Mouse (Mus musculus): ENCODE data around the gene Ap1s3. TPM values are rescaled to one million over a fixed set of nuclear protein-coding genes. Genes with fewer than 3 reads are reported as not detected.

The Ap1s3 gene
- polyA plus RNA-seq, 1 experiment from 2014 or later, result 0.91 TPM

DNA sequence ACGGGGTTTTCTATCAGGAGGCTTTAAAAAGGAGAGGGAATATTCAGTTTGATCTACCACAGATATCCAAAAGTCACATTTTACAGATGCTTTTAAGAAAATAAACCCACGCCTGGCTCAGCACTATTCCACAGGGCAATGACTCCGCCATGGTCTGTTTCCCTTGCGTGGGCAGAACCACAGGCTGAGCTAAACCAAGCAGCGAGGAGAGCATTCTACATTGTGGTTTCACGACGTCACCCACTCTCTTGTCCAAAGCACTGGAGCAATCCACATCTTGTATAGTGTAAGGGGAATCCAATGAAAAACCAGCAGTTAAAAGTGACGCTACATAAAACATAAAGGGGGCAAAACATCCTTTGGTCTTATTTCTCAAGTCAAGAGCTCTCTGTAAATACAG, 31.7 kb upstream of the Ap1s3 start:
- Histone ChIP-seq H3K4me2 (replicated peaks; ENCODE audit: low read depth, low read length) (no peak overlapping the region), H3K4me1 (ENCODE audit: insufficient read depth, low read length) (no peaks in the 10 kb centered on the region), H3K36me3 (ENCODE audit: insufficient read depth, low read length) (peaks cover 23% of the 10 kb centered on the region; the same call in 1 of the 2 replicates), H3K27me3 (ENCODE audit: insufficient read depth, low read length) (no peaks in the 10 kb centered on the region), H3K9me3 (ENCODE audit: low read length) (no peaks in the 10 kb centered on the region), H3K4me3 (ENCODE audit: low read length) (no peak overlapping the region), H3K9ac (replicated peaks; ENCODE audit: low read length) (no peak overlapping the region), H3K27ac (ENCODE audit: low read length) (no peak overlapping the region)
- WGBS, result 55% methylated on average over 8 of the region's 8 CpGs
- ATAC-seq (ENCODE audit: low FRiP score, low TSS enrichment), result peak; percentile 81; the same call in 1 of the 2 replicates

DNA sequence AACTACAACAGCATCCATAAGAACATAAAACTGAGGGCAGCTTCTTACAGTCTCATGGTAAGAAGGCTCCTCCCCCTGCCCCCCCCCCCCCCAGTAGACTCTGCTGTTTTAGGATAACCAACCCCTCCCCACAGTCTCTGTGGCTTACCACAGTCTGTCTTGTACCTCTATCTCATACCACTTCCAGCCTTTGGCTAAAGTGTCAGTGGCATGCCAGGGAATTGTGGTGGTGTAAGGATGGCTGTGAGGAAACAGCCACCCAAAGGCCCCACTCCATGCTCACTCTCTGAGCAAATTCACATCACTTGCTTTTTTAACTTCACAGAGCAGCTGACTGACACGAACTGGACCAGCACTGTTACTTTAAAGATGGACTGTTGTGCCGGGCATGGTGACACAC, 26.7 kb upstream of the Ap1s3 start:
- Histone ChIP-seq H3K4me2 (replicated peaks; ENCODE audit: low read depth, low read length) (no peak overlapping the region), H3K36me3 (ENCODE audit: insufficient read depth, low read length) (no peaks in the 10 kb centered on the region), H3K27me3 (ENCODE audit: insufficient read depth, low read length) (no peaks in the 10 kb centered on the region), H3K9me3 (ENCODE audit: low read length) (no peaks in the 10 kb centered on the region), H3K4me1 (ENCODE audit: insufficient read depth, low read length) (peaks cover 10% of the 10 kb centered on the region; the same call in 1 of the 2 replicates), H3K4me3 (ENCODE audit: low read length) (no peak overlapping the region), H3K27ac (ENCODE audit: low read length) (no peak overlapping the region), H3K9ac (replicated peaks; ENCODE audit: low read length) (no peak overlapping the region)
- WGBS, result 93% methylated on average over 2 of the region's 2 CpGs
- no peak for ATAC-seq (ENCODE audit: low FRiP score, low TSS enrichment)

DNA sequence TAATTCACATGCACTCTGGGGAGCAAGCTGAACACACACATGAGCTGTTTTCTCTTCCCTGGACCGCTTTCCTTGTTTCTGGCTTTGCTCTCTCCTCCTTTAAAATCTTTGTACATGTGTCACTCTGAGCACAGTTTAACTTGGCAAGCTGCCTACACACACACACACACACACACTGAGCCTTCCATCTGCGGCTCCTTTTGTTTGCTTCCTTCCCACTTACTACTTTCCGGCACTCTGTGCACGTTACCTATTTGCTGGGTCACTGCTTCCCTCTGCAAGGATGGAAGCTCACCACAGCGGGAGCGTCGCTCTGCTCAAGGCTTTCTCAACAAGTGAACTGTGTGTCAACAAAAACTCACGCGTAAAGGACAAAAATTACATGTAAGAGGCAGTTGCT, 25.6 kb upstream of the Ap1s3 start:
- no peaks in the 10 kb centered on the region for H3K9me3 ChIP-seq (ENCODE audit: low read length)
- H3K36me3 ChIP-seq (ENCODE audit: insufficient read depth, low read length), result no peaks in the 10 kb centered on the region
- ATAC-seq (ENCODE audit: low FRiP score, low TSS enrichment), result peak; percentile 87
- no peaks in the 10 kb centered on the region for H3K27me3 ChIP-seq (ENCODE audit: insufficient read depth, low read length)
- H3K27ac ChIP-seq (ENCODE audit: low read length), result no peak overlapping the region
- H3K4me1 ChIP-seq (ENCODE audit: insufficient read depth, low read length), result peaks cover 10% of the 10 kb centered on the region; the same call in 1 of the 2 replicates
- 18% methylated on average over 9 of the region's 9 CpGs for WGBS
- H3K9ac ChIP-seq (replicated peaks; ENCODE audit: low read length), result no peak overlapping the region
- no peak overlapping the region for H3K4me3 ChIP-seq (ENCODE audit: low read length)
- H3K4me2 ChIP-seq (replicated peaks; ENCODE audit: low read depth, low read length), result no peak overlapping the region

DNA sequence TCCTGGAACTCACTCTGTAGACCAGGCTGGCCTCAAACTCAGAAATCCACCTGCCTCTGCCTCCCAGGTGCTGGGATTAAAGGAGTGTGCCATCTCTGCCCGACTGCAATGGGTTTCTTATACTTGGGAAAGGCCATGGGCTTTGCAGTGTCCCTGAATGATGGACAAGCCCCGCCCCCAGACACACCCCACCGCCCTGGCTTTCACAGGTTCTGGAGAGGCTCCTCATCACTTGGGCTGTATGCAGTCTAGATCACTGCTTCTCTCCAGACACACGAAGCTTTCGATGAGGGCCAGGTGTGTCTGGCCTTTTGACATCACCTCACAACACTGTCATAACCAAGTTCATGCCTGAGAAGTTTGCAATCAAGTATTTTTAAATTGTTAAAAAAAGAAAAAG, 25.2 kb upstream of the Ap1s3 start:
- H3K36me3 ChIP-seq (ENCODE audit: insufficient read depth, low read length), result no peaks in the 10 kb centered on the region
- H3K27ac ChIP-seq (ENCODE audit: low read length), result no peak overlapping the region
- peak; percentile 75; the same call in 1 of the 2 replicates for ATAC-seq (ENCODE audit: low FRiP score, low TSS enrichment)
- H3K4me3 ChIP-seq (ENCODE audit: low read length), result no peak overlapping the region
- no peak overlapping the region for H3K9ac ChIP-seq (replicated peaks; ENCODE audit: low read length)
- H3K4me1 ChIP-seq (ENCODE audit: insufficient read depth, low read length), result peaks cover 10% of the 10 kb centered on the region; the same call in 1 of the 2 replicates
- H3K4me2 ChIP-seq (replicated peaks; ENCODE audit: low read depth, low read length), result no peak overlapping the region
- 62% methylated on average over 5 of the region's 5 CpGs for WGBS
- 0 out of 2 replicates have a peak, but pooled peaks cover under 1% of the 10 kb centered on the region for H3K9me3 ChIP-seq (ENCODE audit: low read length)
- no peaks in the 10 kb centered on the region for H3K27me3 ChIP-seq (ENCODE audit: insufficient read depth, low read length)

DNA sequence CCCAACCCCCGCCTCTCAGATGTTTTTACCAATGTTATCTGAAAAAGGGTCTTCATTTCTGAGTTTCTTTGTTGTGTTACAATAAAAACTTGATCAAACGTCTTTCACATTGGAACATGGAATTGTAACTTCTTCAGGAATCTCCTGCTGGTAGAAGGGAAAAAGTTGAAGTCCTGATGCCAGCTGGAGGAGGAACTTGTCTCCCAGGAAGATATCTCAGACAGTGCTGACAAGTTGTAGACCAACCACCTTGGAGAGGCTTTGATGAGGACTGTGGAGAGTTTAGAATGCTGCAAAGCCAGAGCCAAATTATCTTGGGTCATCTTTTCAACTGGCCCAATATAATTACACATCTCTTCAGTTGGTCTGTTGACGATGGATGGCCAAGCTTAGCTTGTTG, 20.7 kb upstream of the Ap1s3 start:
- no peak overlapping the region for H3K4me3 ChIP-seq (ENCODE audit: low read length)
- H3K27me3 ChIP-seq (ENCODE audit: insufficient read depth, low read length), result no peaks in the 10 kb centered on the region
- peaks cover 6% of the 10 kb centered on the region; the same call in 1 of the 2 replicates for H3K9me3 ChIP-seq (ENCODE audit: low read length)
- ATAC-seq (ENCODE audit: low FRiP score, low TSS enrichment), result no peak
- peaks cover 6% of the 10 kb centered on the region; the same call in 1 of the 2 replicates for H3K4me1 ChIP-seq (ENCODE audit: insufficient read depth, low read length)
- no peaks in the 10 kb centered on the region for H3K36me3 ChIP-seq (ENCODE audit: insufficient read depth, low read length)
- no peak overlapping the region for H3K9ac ChIP-seq (replicated peaks; ENCODE audit: low read length)
- no peak overlapping the region for H3K4me2 ChIP-seq (replicated peaks; ENCODE audit: low read depth, low read length)
- WGBS, result 86% methylated on average over 3 of the region's 3 CpGs
- H3K27ac ChIP-seq (ENCODE audit: low read length), result no peak overlapping the region

DNA sequence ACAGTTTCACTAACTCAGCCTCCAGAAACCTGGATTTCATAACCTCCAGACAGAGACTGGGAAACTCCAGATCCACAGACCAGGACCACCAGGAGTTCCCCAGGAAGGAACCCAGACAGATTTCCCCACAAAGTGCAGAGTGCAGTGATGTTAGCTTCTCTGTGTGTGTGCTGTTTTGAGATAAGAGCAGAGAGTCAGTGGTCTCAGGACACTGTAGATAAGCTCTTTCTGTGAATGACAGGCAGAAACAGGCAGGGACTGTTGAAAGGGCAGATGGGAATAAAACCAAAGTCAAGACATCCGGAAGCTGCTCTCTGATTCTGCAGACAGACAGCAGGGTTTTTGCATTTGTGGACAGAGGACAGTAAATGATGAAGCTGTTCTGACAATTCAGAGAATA, 15.5 kb upstream of the Ap1s3 start:
- no peak for ATAC-seq (ENCODE audit: low FRiP score, low TSS enrichment)
- H3K4me2 ChIP-seq (replicated peaks; ENCODE audit: low read depth, low read length), result no peak overlapping the region

DNA sequence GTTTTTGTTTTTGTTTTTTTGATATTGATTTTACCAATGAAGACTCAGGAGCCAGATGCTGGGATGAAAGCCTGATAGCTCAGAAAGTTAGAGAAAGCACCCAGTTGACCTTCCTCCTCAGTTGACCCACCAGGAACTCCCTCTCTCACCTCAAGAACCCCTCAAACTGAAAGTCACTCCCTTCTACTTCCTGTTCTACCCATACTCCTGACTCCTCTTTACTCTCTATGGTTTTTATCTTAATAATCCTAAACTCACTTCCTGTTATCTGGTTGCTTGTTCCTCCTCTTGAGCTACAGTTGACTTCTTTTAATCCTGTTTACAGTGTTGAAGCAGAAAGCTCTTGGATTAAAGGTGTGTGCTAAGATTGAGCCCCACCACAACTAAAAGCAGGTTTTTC, 12.3 kb upstream of the Ap1s3 start:
- no peaks in the 10 kb centered on the region for H3K4me1 ChIP-seq (ENCODE audit: insufficient read depth, low read length)
- ATAC-seq (ENCODE audit: low FRiP score, low TSS enrichment), result no peak
- H3K4me3 ChIP-seq (ENCODE audit: low read length), result no peak overlapping the region
- no peak overlapping the region for H3K9ac ChIP-seq (replicated peaks; ENCODE audit: low read length)
- no peak overlapping the region for H3K27ac ChIP-seq (ENCODE audit: low read length)
- H3K9me3 ChIP-seq (ENCODE audit: low read length), result peaks cover 3% of the 10 kb centered on the region; the same call in 1 of the 2 replicates
- no peak overlapping the region for H3K4me2 ChIP-seq (replicated peaks; ENCODE audit: low read depth, low read length)
- no peaks in the 10 kb centered on the region for H3K27me3 ChIP-seq (ENCODE audit: insufficient read depth, low read length)
- H3K36me3 ChIP-seq (ENCODE audit: insufficient read depth, low read length), result no peaks in the 10 kb centered on the region

More for the DNA sequence above, 15.5 kb upstream of the Ap1s3 start:
- H3K27ac ChIP-seq (ENCODE audit: low read length), result no peak overlapping the region
- no peak overlapping the region for H3K9ac ChIP-seq (replicated peaks; ENCODE audit: low read length)
- H3K4me1 ChIP-seq (ENCODE audit: insufficient read depth, low read length), result no peaks in the 10 kb centered on the region
- WGBS, result 87% methylated on average over 1 of the region's 1 CpGs
- peaks cover 6% of the 10 kb centered on the region; the same call in 1 of the 2 replicates for H3K9me3 ChIP-seq (ENCODE audit: low read length)
- no peaks in the 10 kb centered on the region for H3K27me3 ChIP-seq (ENCODE audit: insufficient read depth, low read length)
- no peak overlapping the region for H3K4me3 ChIP-seq (ENCODE audit: low read length)
- H3K36me3 ChIP-seq (ENCODE audit: insufficient read depth, low read length), result no peaks in the 10 kb centered on the region

DNA sequence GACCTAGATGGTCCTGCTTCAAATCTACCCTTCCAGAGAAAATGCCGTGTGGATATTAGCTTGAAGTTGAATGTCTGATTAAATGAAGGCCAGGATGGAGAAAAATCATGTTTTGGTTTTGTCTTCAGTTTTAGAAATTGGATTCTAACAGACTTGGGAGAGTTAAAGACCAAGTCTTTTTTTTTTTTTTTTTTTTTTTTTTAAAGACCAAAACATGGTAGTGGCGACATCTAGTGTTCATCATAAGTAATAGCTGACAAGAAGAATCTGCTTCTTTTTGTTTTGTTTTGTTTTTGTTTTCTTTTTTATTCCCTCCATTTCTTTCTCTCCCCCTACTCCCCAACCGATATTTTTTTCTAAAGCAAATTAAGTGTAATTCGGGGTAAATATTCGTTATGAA, 11.2 kb upstream of the Ap1s3 start:
- H3K27ac ChIP-seq (ENCODE audit: low read length), result no peak overlapping the region
- H3K9me3 ChIP-seq (ENCODE audit: low read length), result peaks cover 3% of the 10 kb centered on the region; the same call in 1 of the 2 replicates
- H3K4me3 ChIP-seq (ENCODE audit: low read length), result no peak overlapping the region
- whole genome bisulfite sequencing, result 15% methylated on average over 5 of the region's 5 CpGs
- no peaks in the 10 kb centered on the region for H3K4me1 ChIP-seq (ENCODE audit: insufficient read depth, low read length)
- no peak for ATAC-seq (ENCODE audit: low FRiP score, low TSS enrichment)
- H3K36me3 ChIP-seq (ENCODE audit: insufficient read depth, low read length), result no peaks in the 10 kb centered on the region
- no peaks in the 10 kb centered on the region for H3K27me3 ChIP-seq (ENCODE audit: insufficient read depth, low read length)
- H3K9ac ChIP-seq (replicated peaks; ENCODE audit: low read length), result no peak overlapping the region
- no peak overlapping the region for H3K4me2 ChIP-seq (replicated peaks; ENCODE audit: low read depth, low read length)

DNA sequence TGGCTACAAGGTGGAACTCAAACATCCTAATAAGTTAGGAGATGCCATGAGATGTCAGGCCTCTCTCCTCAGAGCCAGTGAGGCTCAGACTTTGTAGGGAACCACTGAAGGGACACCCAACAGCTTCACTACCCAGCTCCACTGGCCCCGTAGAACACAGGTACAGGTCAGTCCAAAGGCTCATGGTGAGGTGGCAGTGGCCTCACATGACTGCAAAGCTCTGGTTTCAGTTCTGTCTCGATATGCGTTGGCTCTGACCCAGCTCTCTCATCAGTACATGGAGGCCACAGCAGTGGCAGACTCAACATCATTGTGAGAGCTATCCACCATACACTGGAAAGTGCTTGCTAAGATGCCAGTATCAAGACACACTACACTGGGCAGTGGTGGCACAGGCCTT, 9.0 kb upstream of the Ap1s3 start:
- no peaks in the 10 kb centered on the region for H3K4me1 ChIP-seq (ENCODE audit: insufficient read depth, low read length)
- H3K4me3 ChIP-seq (ENCODE audit: low read length), result no peak overlapping the region
- ATAC-seq (ENCODE audit: low FRiP score, low TSS enrichment), result no peak
- H3K4me2 ChIP-seq (replicated peaks; ENCODE audit: low read depth, low read length), result no peak overlapping the region
- 79% methylated on average over 3 of the region's 3 CpGs for WGBS
- H3K9me3 ChIP-seq (ENCODE audit: low read length), result no peaks in the 10 kb centered on the region
- no peak overlapping the region for H3K9ac ChIP-seq (replicated peaks; ENCODE audit: low read length)
- H3K27me3 ChIP-seq (ENCODE audit: insufficient read depth, low read length), result no peaks in the 10 kb centered on the region
- no peaks in the 10 kb centered on the region for H3K36me3 ChIP-seq (ENCODE audit: insufficient read depth, low read length)
- H3K27ac ChIP-seq (ENCODE audit: low read length), result no peak overlapping the region

DNA sequence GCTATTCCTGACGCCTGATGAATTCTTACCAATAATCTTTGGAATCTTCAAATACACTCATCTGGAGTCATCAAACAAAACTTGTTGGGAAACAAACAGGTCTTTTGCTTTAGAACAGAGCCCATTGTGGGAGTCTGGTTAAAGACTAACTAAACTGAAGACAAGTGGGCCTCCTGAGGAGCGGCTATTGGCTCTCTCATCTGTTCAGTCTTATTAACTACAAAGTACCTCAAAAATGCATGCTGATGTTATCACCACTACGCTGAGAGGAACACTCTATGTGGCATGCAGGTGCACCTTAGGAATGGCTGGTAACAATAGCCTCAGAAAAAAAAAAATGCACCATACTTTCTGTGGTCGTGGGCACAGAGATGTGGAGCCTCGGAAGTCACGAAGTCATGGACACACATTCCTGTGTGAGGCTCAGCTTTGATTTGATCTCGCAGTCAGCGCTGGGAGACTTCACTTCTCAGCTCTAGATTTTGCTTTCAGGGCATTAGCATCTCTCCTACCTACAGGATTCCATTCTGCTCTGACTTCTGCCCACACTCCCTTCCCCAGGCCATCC, 6.4 kb upstream of the Ap1s3 start:
- no peaks in the 10 kb centered on the region for H3K36me3 ChIP-seq (ENCODE audit: insufficient read depth, low read length)
- no peaks in the 10 kb centered on the region for H3K4me1 ChIP-seq (ENCODE audit: insufficient read depth, low read length)
- 0 out of 2 replicates have a peak, but pooled peaks cover 7% of the 10 kb centered on the region for H3K27me3 ChIP-seq (ENCODE audit: insufficient read depth, low read length)
- peak overlapping the region; percentile 59; the same call in 1 of the 2 replicates for H3K27ac ChIP-seq (ENCODE audit: low read length)
- H3K4me3 ChIP-seq (ENCODE audit: low read length), result no peak overlapping the region
- no peak overlapping the region for H3K9ac ChIP-seq (replicated peaks; ENCODE audit: low read length)
- ATAC-seq (ENCODE audit: low FRiP score, low TSS enrichment), result peak; percentile 73; the same call in 1 of the 2 replicates
- no peak overlapping the region for H3K4me2 ChIP-seq (replicated peaks; ENCODE audit: low read depth, low read length)
- H3K9me3 ChIP-seq (ENCODE audit: low read length), result no peaks in the 10 kb centered on the region
- WGBS, result 64% methylated on average over 8 of the region's 8 CpGs

All from kidney, embryonic 16.5 days (tissue).